Mouse (Mus musculus) cerebellum, postnatal 4 days (tissue): ENCODE results near the gene Trip6.
"Not testable (repeated sequence)": the region's sequence is repeated elsewhere in the genome, so short reads cannot be mapped to it uniquely, and the experiment has no call there.

Experiments
- DNase-seq, 2 experiments: peaks; one replicate each; pipeline ENCODE4 v3.0.0; 2022; ENCODE audit warnings: low spot score in 2 of 2, mixed read lengths in 1 of 2

The Trip6 gene

DNA sequence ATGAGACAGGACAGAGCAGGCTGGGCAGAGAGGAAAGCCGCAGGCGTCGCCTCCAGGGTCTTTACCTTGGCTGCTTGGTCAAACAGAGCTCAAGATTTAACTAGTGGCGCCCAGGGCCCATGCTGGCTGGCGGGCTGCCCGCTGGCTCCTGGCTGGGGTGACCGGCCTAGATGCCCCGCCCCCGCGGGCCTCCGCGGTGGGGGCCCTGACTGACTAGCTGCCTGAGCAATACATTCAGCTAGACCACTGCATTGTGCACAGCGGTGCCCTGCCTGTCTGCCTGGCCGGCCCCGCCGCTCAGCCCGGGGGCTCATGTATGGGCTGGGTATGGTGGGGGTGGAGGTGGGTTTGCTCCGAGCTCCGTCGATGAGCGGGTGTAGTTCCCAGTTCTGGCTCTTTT, 13.0 kb downstream of the Trip6 start:
- DNase-seq = no peak

DNA sequence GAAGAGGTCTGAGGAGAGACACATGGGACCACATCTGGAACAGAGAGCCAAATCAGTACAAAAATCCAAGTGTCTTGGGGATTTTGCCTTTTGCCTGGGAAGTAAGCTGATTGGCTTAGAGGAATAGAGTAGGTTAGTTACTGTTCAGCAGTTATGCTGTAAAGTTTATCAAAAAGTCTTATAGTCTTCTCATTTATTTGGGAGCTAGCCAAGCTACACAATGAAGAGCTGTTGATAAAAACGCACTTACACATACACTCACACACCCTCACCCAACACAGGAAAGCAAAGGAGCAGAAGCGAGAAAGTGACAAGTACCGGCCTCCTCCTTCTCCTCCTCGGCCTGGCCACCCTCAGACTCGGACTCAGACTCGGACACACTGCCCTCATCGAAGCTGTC, 15.0 kb downstream of the Trip6 start:
- DNase-seq = no peak

DNA sequence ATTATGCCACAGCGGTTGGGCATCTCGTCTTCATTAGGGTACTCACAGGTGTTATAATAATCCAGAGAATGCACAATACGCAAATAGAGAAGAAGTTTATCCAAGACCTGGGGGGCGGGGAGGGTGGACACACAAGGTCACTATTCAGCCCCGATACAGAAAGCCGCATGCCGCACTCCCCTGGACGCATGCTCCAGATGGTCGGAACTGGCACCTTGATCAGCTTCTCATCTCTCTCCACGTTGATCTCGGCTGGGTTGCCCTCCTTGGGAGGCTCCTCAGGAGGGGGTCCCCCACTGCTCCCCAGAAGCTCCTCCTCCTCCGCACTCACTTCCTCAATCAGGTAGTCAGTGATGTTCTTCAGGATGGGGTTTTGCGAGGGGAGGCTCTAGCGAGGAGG, 17.1 kb downstream of the Trip6 start:
- DNase-seq = no peak

GRCm38 (mm10) chr5:137295712-137296111, 18.5 kb downstream of the Trip6 start:
- DNase-seq = no peak

DNA sequence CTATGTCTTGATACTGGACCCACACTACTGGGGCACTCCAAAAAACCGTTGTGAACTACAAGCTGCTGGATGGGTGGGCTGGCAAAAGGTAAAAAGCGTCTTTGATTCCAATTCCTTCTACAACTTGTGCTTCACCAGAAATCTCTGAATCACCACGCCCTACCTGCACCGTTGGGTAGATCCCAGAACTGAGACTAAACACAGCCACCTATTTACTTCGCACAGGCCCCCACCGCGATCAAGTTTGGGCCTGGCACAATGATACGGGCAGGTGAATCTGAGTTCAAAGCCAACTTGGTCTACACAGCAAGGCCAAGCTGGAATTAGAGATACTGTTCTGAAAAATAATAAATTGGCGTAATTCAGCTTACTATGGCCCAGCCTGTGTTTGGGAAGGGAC, 18.9 kb downstream of the Trip6 start:
- no peak for DNase-seq

DNA sequence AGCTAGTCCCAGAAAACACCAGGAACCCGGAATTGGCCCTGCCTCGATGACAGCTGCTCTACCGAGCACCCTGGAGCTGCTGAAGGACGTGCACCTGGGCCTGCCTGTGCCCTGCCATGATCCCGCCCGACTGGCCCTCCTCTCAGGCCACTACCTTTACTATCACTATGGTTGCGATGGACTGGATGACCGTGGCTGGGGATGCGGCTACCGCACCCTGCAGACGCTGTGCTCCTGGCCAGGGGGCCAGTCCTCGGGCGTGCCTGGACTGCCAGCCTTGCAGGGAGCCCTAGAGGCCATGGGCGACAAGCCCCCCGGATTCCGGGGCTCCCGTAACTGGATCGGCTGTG, 19.5 kb downstream of the Trip6 start:
- no peak for DNase-seq

GRCm38 (mm10) chr5:137293839-137294743, 20.1 kb downstream of the Trip6 start, which contains the start of gene Ufsp1:
TSS of gene Ufsp1 (plus strand) at chr5:137294629.
- peak; percentile 91 to 96 for DNase-seq

DNA sequence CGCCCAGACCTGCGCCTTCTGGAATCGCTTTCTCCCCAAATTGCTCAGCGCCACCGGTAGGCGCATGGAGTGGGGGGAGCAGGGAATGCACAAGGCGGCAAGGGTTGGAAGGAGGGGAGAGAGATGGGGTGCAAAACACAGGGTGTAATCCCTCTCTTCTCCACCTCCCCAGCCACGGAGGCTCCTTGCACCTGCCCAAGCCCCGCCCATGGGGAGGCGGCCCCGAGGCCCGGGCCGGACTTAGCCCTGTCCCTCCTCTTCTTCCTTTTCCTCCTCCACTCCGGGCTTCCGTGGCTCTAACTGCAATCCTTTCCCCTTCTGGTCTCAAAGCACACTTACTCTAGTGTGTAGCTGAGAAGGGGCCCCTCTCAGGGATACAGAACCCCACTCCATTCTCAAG, 20.9 kb downstream of the Trip6 start:
- DNase-seq = peak in 1 of 2 experiments; percentile 55

GRCm38 (mm10) chr5:137291381-137291926, 22.8 kb downstream of the Trip6 start:
- no peak for DNase-seq

- DNase-seq = no peak
Measured at GRCm38 (mm10) chr5:137290677-137291076, 23.5 kb downstream of the Trip6 start.

DNA sequence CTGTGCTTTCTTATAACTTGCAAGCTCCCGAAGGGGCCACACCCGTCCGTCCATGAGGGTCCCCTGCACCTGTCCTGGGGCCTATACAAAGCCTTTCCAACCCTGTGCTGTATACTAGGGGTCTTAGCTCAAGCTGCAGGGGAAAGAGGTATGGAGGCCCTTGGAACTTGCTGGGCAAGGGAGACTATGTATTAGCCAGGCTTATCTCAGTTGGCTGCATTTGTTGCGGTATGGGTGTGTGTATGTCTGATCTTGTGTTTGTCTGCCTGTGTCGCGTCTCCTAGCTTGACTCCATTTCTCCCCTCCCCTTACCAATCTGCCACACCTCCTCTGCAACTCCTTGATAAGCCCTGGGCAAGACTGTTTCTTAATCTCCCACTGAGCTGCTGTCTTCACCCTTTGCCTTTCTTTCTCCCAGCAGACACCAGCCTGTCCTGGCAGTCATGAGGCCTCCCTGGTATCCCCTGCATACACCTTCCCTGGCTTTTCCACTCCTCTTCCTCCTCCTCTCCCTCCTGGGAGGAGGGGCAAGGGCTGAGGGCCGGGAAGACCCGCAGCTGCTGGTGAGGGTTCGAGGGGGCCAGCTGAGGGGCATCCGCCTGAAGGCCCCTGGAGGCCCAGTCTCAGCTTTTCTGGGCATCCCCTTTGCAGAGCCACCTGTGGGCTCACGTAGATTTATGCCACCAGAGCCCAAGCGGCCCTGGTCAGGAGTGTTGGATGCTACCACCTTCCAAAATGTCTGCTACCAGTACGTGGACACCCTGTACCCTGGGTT, 24.4 kb downstream of the Trip6 start:
- DNase-seq = no peak

DNA sequence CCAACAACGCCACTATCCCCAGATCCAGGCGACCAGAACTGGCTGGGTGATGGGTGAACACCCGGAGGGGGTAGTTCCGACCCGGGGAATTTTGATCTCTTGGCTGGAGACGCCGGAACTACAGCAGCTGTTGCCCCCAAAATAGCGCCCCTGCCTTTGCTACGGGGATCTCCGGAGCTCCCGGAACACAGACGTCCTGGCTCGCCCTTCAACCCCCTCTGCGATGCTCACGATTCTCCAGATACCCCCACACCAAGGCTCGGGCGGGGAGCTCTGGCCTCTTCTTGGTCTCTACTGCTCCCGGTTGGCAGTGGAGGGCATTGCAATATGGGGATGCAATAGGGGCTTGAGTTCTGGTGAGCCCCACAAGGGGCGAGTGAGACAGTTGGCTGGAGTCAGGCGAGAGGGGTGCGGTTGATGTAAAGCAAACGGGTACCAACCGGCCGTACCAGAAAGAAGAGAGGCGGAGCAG, 25.2 kb downstream of the Trip6 start:
- peak; percentile 46 to 72 for DNase-seq

- peak in 1 of 2 experiments; percentile 36 for DNase-seq
Measured at GRCm38 (mm10) chr5:137287953-137288743, 26.1 kb downstream of the Trip6 start.

- peak; percentile 35 to 67 for DNase-seq
Measured at GRCm38 (mm10) chr5:137287032-137287952, 26.9 kb downstream of the Trip6 start, which contains the start of gene Ache. TSS of gene Ache (plus strand) at chr5:137287519.

GRCm38 (mm10) chr5:137286655-137287031, 27.6 kb downstream of the Trip6 start:
- DNase-seq = peak; percentile 86 to 93

DNA sequence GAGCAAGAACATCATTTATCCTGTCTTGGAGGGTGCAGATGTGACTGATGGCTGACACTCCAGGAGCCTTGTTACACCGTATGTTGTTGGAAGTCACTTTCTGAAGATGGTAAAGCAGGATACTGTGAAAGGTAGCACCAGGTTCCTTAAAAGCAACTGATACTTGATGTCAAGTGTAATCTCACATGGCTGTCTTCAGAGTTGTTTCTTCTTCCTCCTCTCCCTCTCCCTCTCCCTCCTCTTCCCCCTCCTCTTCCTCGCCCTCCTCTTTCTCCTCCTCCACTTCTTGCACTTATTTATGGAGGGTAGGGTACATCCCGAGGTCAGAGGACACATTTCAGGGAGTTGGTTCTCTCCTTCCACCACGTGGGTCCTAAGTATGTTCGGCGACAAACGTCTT, 28.2 kb downstream of the Trip6 start:
- DNase-seq = no peak

DNA sequence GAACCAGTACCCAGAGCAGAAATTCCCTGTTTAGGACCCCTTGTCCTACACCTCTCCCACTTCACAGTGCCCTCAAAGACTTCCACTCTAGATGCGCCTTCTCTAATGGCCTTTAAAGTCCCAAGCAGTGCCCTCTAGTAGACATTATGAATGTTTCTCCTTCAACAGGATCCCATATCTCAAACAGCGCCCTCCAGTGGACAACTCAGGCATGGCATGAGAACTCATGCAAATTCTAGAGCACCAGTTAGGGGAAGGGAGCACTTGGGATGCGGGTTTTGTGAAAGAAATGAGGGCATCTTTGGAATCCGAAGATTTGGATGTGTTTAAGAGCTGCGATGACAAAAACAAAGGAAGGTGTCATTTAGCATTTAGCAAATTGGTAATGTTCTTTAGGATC, 29.2 kb downstream of the Trip6 start:
- DNase-seq = peak; percentile 39 to 57

DNA sequence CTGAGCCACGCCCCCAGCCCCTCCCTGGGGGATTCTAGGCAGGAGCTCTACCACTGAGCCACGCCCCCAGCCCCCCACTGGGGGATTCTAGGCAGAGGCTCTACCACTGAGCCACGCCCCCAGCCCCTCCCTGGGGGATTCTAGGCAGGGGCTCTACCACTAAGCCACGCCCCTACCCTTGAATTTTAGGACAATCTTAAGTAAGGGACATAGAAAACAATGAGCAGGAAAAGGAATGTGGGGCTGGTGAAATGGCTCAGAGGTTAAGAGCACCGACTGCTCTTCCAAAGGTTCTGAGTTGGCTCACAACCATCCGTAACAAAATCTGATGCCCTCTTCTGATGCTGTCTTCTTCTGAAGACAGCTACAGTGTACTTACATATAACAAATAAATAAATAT, 29.8 kb downstream of the Trip6 start:
- not testable (repeated sequence) for DNase-seq

DNA sequence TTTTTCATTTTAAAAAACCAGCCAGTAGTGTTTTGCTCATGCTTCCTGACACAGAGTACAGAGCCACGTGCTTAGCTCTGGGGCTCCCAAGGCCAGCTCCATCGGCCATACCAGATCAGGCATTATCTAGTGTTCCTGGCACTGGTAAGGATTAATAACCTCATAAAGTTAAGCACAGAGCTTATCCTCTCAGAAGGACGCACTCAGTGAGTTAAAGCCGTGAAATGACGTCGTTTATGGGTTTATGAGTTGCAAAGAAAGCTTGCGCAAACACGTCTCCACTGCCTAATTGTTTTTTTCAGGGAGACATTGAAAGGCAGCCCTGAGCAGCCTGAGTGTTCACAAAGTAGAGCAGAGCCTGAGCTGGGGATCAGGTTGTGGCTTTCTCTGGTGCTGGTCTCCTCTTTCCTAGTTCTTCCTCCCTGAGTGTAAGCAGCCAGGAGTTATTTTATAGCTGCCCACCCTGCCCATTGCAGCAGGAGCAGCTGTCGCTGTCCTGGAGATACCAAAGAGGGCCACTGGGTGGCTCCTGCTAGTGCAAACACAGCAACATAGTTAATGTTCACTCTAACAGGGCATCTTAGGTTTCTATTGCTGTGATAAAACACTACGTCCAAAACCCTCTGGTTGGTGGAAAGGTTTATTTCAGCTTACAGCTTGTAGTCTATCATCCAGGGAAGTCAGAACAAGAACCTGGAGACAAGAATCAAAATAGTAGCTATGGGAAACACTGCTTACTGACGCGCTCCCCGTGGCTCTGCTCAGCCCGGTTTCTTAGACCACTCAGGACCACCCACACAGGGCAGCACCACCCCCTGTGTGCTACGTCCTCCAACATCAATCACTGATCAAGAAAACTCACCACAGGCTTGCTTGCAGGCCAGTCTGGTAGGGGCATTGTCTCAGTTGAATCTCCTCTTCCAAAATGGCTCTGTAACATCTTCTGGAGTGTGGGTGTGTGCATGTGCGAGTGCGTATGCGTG, 36.6 kb downstream of the Trip6 start:
- DNase-seq = no peak
